Mouse (Mus musculus): ENCODE data around the gene Sf1.

Gene Sf1

DNA sequence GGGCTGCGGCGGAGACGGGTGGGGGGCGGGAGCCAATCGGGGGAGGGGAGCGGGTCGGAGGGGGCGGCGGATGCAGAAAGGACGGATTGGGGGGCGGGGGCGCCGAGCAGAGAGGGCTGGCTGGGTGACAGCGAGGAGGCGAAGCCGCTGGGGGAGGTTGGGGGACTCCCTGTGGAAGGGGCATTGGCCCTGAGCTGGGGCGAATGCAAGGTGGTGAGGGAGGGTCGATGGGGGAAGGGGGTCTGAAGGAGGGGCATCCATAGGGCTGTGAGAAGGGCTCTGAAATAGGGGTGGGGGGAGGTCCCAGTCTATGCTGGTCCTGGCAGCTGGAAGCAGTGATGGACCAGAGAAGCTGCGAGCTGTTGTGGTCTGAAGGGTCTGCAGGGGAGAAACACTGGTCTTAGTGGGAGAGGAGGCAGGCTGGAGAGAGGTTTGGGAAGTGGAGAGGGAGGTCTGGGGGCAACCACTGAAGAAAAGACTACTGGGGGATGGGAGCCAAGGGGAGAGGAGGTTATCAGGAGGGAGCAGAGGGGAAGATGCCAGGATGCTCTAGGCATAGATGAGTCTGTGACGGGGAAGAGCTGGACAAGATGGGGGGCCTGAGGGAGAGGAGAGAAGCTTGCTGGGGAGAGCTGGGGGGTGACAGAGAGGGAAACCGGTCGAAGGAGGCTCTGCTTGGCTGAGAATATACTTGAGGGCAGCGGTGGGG, 55.6 kb downstream of the Sf1 start:
- no peak for DNase-seq (ENCODE audit: low read depth, low spot score)

DNA sequence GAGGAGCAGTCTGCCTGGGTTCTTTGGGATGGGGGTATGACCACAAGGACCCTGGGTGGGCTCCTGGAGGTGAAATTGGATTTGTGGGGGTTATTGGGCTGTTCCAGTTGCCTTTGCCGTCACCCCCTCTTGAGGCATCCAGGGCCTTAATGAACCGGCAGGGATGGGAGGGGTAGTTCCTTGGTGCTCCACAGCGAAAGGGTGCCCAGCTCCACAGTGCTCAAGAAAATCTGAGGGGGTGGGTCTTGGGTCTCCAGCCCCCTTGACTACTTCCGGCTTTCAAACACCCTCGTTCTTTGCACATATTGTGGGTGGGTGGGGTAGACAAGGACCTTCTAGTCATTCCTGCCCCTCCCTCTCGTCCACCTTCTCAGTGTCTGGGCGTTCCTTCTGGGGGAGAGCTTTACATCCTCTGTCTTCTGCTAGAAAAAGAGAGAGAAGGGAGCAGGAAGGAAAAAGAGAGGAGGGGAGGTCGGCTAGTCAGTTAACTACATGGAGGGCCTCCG, 56.4 kb downstream of the Sf1 start:
- DNase-seq (ENCODE audit: low read depth, low spot score): no peak

DNA sequence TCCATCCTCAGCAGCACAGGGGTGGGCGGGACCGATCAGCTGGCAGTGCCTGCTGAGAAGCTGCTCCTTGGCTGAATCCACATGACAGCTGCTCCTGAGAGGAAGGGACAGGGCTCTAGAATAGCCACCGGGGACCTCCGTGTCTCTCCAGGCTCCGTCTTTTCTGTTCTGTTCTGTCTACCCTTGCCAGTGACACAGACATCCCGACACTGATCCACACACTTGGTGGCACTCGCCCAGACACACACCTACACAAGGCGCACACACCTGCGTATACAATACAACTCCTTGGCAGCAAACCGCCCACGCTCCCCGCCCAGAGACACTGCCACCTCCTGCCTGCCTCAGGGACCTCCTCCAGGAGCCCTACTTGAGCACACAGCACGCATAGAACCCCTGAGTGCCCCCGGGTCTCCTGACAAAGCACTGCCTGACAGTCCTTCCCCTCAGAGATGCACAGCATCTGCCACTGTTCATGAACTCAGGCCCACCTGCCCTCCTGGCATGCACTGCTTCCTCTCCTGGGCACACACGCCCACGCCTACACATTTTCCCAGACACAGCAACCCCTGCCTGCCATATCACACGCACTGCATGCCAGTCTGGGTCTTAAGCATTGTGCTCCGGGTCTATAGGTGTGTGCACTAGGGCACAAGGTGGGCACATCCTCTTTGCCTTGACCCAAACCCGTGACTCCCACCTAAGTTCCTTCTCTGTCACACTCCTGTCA, 57.2 kb downstream of the Sf1 start:
- DNase-seq (ENCODE audit: low read depth, low spot score): no peak

DNA sequence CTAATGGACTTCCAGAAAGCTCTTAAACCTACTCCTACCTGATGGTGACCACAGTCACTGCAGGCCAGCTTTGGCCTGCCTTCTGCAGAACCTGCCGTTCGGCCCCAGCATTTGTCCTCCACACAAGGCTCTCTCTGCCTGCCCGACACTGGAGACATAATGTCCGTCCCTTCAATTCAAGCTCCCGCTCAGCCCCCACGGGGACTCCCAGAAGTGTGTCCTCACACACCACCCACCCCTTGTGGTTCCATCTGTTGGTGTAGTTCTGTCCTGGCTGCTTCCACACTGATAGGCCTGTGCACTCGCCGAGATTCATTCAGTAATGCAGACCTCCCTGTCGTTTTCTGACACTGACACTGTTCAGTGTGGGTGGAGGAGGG, 57.7 kb downstream of the Sf1 start:
- no peak for DNase-seq (ENCODE audit: low read depth, low spot score)

DNA sequence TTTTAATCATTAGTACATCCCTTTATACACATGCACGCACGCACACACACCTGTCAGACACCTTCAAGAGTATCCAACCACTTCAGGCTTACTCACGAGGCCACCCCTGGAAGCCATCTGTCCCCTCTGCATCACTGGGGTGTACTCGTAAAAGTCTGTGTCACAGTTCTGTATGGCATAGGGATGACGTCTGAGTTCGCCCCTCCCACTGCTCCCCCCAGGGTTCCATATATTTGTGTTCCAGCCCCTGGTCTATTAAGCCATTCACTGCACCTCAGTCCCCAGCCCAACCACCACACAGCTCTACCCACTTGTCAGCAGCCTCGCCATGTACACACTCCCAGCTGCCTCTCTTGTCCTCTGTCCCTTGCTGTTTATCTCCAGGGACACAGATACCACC, 58.5 kb downstream of the Sf1 start:
- no peak for DNase-seq (ENCODE audit: low read depth, low spot score)

DNA sequence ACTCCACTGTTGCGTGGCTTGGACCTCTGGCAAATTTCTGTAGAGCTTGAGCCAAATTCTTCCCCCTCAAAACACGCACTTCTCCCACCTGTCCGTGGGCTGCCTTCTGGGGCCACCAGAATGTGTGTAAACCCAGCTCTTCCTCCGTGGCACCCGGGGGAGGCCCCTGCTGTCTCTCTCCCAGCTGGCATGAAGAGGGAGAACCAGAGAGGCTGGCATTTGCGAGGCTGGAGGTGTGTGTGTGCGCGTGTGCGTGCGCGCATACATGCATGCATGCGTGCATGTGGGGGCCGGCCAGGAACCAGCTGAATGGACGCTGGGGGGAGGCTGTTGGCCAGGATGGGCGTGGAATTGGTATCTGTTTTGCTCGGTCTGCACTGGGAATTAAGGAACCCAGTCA, 59.8 kb downstream of the Sf1 start:
- no peak for DNase-seq (ENCODE audit: low read depth, low spot score)

DNA sequence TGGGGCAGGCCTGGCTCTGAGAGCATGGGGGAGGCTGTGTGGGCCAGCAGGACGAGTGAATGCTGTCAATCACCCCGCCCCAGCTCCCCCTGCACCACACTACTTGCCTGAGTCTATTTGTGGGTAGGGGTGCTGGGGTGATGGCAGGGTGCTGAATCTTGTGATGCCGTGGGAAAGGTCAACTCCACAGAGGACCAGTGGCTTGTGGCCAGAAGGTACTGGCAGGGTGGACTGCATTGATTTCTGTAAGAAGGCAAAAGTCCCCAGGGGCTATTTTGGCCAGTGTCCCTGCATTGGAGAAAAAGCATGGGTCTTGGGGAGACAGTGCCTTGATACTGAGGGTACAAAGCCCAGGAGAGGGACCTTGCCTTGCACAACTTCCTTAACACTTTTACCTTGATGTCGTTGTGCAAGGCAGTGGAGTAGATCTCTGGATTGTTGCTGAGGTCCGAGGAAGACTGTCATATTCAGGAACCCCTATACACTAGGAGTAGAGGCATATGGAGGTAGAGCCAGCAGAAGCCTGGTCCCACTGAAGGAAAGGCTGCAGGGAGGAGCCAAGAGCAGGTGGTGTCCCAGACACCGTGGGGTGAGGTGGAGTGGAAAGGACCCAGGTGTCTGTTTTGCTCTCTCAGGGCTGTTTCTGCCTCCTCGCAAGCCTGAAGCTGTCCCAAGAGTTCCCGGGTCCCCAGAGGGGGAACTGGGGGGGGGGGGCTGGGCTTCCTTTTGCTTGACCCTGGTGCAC, 60.8 kb downstream of the Sf1 start:
- no peak for DNase-seq (ENCODE audit: low read depth, low spot score)

DNA sequence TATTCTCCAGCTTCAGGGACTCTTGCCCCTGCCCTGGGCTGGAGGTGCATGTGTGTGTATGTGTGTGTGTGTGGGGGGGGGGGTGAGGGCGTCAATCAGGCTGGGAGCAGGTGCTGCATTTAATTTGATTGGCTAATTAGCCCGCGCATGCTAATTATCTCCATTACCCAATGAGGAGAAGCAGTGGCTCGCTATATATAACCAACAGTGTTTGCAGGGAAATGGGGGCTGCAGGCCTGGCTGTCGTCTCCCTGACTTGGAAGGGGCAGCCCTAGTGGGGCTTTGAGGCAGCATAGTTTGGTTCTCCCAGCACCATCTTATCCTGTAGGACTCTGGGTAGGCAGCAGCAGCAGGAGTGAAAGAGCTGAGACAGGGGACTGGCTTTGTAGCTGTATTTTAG, 62.1 kb downstream of the Sf1 start:
- no peak for DNase-seq (ENCODE audit: low read depth, low spot score)

DNA sequence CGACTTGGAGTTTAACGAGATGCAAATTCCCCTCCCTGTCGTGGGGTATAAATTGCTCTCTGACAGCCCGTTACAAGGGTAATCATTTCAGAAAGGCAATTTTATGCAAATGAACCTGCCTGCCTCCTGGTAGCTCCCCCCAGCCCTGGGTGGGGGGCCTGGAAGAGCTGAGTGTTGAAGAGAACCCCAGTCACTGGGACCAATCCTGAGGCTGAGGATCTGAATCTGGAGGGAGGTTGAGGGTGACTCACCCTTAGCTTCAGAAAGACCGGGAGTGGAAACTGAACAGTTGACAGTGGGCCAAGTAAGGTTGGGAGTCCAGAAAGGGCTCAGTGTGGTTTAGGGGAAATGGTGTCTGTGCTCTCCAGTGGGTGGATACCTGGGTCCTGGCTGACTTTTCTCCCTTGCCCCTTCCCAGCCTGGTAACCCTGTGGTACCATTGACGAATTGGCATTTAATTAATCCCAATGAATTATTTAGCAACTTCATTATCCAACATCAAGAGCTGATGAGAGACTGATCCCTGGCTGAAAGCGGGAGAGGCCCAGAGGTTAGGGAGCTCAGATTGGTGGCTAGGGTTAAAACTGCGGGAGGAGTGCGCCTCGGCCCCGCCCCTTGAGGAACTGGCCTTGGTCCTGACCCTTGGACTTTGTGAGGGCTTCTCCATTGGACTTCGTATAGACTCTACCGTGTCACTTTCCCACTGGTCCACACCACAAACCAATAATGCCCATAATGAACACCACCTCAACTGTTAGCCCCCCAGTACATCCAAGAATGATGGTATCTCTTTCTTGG, 63.4 kb downstream of the Sf1 start:
- peak; percentile 74 for DNase-seq (ENCODE audit: low read depth, low spot score)
